Mouse (Mus musculus) liver, embryonic 14.5 days (tissue): ENCODE data around the gene Tvp23b. TPM values are rescaled to one million over a fixed set of nuclear protein-coding genes. Genes with fewer than 3 reads are reported as not detected.

ENCODE experiments used
- ATAC-seq: fragments of 200-750 bp; cut with Nextera tagmentation; 2 replicates; pipeline ENCODE4 v1.8.0; 2017; ENCODE audit warnings: moderate number of reproducible peaks, mild to moderate bottlenecking, moderate library complexity; ENCODE audit not compliant: insufficient read depth
- DNase-seq, 3 experiments: peaks; one replicate each; pipeline ENCODE4 v3.0.0-alpha.2; 2012 to 2013; ENCODE audit warnings: low read depth in 3 of 3, low spot score in 3 of 3
- H3K27ac ChIP-seq: fragments of 300-500 bp; sonication (generic); 2 replicates; pipeline ENCODE4 v1.5.1; 2014; ENCODE audit warnings: moderate library complexity, mild to moderate bottlenecking, control low read depth, inconsistent platforms
- H3K27me3 ChIP-seq: fragments of 300-500 bp; sonication (generic); 2 replicates; pipeline ENCODE4 v1.6.1; 2014; ENCODE audit warnings: mild to moderate bottlenecking, low read length, moderate library complexity; ENCODE audit not compliant: control insufficient read depth, insufficient read depth
- H3K36me3 ChIP-seq: fragments of 300-500 bp; sonication (generic); replicated peaks from 2 replicates; pipeline ENCODE4 v1.6.1; 2014; ENCODE audit warnings: low read depth; ENCODE audit not compliant: control insufficient read depth, insufficient read depth
- H3K4me1 ChIP-seq, 2 experiments: fragments of 200-500 bp in 1 of 2; fragments of 300-500 bp in 1 of 2; sonication (generic) in 1 of 2; replicated peaks; 2 replicates each; pipeline ENCODE4 v1.6.1; 2012 to 2014; ENCODE audit warnings: antibody characterized with exemption in 1 of 2, inconsistent platforms in 1 of 2, low read length in 1 of 2; ENCODE audit not compliant: control insufficient read depth in 2 of 2, insufficient read depth in 2 of 2
- H3K4me2 ChIP-seq: fragments of 300-500 bp; sonication (generic); 2 replicates; pipeline ENCODE4 v1.6.1; 2014; ENCODE audit warnings: low read depth, mild to moderate bottlenecking, control low read depth, moderate library complexity
- H3K4me3 ChIP-seq, 2 experiments: fragments of 200-500 bp in 1 of 2; fragments of 300-500 bp in 1 of 2; sonication (generic) in 1 of 2; 2 replicates each; pipeline ENCODE4 v1.5.1; 2012 to 2014; ENCODE audit warnings: low read depth in 2 of 2, low read length in 2 of 2, mild to moderate bottlenecking in 2 of 2, control low read depth in 1 of 2, inconsistent platforms in 1 of 2, moderate library complexity in 1 of 2; ENCODE audit not compliant: insufficient read depth in 1 of 2
- H3K9ac ChIP-seq: fragments of 300-500 bp; sonication (generic); replicated peaks from 2 replicates; pipeline ENCODE4 v1.6.1; 2014; ENCODE audit warnings: mild to moderate bottlenecking, control low read depth, moderate library complexity
- H3K9me3 ChIP-seq: fragments of 300-500 bp; sonication (generic); 2 replicates; pipeline ENCODE4 v1.6.1; 2016; ENCODE audit warnings: low read length, mixed read lengths; ENCODE audit not compliant: control insufficient read depth
- CTCF ChIP-seq: IDR thresholded peaks from 2 replicates; pipeline ENCODE4 v1.5.1; 2016; ENCODE audit warnings: antibody characterized with exemption, low read depth, control low read depth
- EP300 ChIP-seq: IDR thresholded peaks from 2 replicates; pipeline ENCODE4 v1.6.1; 2016; ENCODE audit warnings: antibody characterized with exemption, low read depth
- WGBS: fragments of 180-500 bp; shearing (Covaris S2); extraction: QIAGEN DNeasy Blood & Tissue Kit; methylation state at CpG from one replicate; pipeline ENCODE4 v1.1.7; 2014; ENCODE audit not compliant: insufficient replicate concordance; 5-methylcytosine and 5-hydroxymethylcytosine counted together
- polyA plus RNA-seq, 2 experiments: library from polyadenylated mRNA; depleted of rRNA in 1 of 2; stranded (reverse) in 1 of 2; unstranded in 1 of 2; fragments of >200 nt; fragmentation: Nextera tagmentation in 1 of 2; extraction: Ambion mirVana in 1 of 2; gene quantifications; 2 replicates each; pipeline versions ENCODE4 v1.2.1 to v1.2.3; 2012 to 2014

The Tvp23b gene
- polyA plus RNA-seq, 2 experiments: 12.9 to 25.3 TPM

DNA sequence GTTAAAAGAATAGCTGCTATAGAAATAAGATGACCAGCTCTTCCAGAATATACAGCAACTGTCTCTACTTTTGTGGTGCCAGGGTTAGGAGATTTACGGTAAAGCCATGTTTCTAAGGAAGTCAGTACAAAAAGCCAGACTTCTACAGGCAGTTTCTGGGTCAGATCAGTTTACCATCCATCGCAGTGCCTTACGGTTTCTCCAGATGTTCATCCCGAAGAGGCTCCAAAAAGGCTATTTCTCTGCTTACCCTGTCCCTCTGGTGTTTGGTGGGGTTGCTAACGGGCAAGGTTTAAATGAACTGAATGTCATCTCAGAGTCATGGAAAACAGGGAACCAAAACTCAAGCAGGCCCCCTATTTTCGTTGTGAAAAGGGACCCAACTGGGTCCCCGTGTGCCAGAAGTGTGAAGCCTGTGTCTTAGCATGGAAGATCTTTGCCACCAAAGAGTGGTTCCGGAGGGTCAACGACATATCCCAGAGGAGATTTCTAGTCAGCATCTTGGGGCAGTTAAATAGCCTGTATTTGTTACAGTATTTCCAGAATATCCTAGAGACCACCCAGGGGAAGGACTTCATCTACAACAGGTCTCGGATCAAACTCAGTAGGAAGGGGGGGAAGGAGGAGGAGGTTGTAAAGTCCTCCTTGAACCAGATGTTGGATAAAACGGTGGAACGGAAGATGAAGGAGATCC is 32.1 kb upstream of the Tvp23b start, which contains the start of gene Fbxw10:
Gene Fbxw10, plus strand, starts transcription at position 109 of the 694 bp plus-strand sequence.
- Histone ChIP-seq H3K9ac (no peak within 1 kb of the TSS), H3K36me3 (no peaks in the 10 kb centered on the region), H3K9me3 (no peaks in the 10 kb centered on the region), H3K4me1 (peaks cover 0 to 13% of the 10 kb centered on the region in 2 experiments; a peak in 3 of 4 replicates), H3K27ac (no peak within 1 kb of the TSS), H3K4me3 (no peak within 1 kb of the TSS), H3K27me3 (no peaks in the 10 kb centered on the region), H3K4me2 (peak within 1 kb of the TSS; percentile 30; the same call in 1 of the 2 replicates)
- ATAC-seq: no peak
- TF ChIP-seq CTCF (no peak), EP300 (no peak)
- DNase-seq: no peak
- 27% methylated on average over 12 of the region's 12 CpGs for WGBS

DNA sequence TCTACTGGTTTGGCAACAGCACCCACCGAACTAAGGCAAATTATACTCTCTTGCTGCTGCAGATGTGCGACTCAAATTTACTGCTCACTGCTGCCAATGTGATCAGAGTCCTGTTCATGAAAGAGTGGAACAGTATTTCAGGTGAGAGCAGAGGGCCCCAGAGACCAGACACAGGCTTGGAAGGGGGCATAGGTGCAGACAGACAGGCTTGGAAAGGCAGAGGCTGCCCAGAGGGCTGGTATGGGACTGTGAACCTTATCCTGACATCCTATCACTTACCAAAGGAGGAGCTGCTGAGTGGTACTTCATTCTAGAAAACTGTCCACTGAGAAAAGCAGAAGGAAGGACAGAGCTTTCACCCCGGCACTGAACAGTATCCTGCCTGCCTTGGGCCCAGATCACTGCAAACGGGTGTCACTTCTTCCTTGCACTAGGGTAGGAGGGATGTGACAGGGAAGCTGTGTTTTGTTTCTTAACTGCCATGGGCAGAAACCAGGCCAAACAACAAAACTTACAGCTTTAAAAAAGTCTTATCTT is 31.5 kb upstream of the Tvp23b start:
- no peak for ATAC-seq
- H3K4me2 ChIP-seq: no peak overlapping the region; the same call in 1 of the 2 replicates

DNA sequence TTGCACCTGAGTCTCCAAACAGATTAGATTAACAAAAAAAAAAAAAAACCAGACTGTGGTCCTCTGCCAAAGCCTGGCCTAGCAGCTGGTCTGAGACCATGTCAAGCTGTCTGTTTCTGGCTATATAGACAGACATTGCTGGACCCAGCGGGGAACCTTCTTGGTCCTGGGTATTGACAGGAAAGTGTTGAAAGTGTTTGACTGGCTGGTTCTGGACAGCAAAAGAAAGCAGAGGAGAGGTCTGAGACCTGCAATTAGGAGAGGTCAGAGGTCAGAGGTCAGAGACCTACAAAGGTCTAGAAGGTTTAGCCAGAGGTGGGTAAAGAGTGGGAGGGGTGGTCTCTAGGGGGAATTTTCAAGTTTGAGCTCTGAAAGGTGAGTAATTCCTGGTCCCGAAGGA is 31.0 kb upstream of the Tvp23b start:
- H3K4me3 ChIP-seq: no peak overlapping the region
- DNase-seq: no peak
- no peak overlapping the region for H3K27ac ChIP-seq
- no peaks in the 10 kb centered on the region for H3K27me3 ChIP-seq
- no peak for ATAC-seq
- no peak overlapping the region for H3K4me2 ChIP-seq
- TF ChIP-seq EP300: no peak
- WGBS: 61% methylated on average over 2 of the region's 2 CpGs
- H3K9ac ChIP-seq: no peak overlapping the region
- H3K36me3 ChIP-seq: no peaks in the 10 kb centered on the region
- no peaks in the 10 kb centered on the region for H3K9me3 ChIP-seq
- peaks cover 5 to 20% of the 10 kb centered on the region in 2 experiments for H3K4me1 ChIP-seq

More for the DNA sequence above, 31.5 kb upstream of the Tvp23b start:
- TF ChIP-seq EP300: no peak
- TF ChIP-seq CTCF: no peak
- 34% methylated on average over 4 of the region's 4 CpGs for WGBS
- H3K27ac ChIP-seq: no peak overlapping the region
- peaks cover 0 to 15% of the 10 kb centered on the region in 2 experiments; a peak in 3 of 4 replicates for H3K4me1 ChIP-seq
- no peak overlapping the region for H3K9ac ChIP-seq
- no peaks in the 10 kb centered on the region for H3K27me3 ChIP-seq
- H3K36me3 ChIP-seq: no peaks in the 10 kb centered on the region
- H3K4me3 ChIP-seq: no peak overlapping the region
- H3K9me3 ChIP-seq: no peaks in the 10 kb centered on the region
- DNase-seq: no peak

DNA sequence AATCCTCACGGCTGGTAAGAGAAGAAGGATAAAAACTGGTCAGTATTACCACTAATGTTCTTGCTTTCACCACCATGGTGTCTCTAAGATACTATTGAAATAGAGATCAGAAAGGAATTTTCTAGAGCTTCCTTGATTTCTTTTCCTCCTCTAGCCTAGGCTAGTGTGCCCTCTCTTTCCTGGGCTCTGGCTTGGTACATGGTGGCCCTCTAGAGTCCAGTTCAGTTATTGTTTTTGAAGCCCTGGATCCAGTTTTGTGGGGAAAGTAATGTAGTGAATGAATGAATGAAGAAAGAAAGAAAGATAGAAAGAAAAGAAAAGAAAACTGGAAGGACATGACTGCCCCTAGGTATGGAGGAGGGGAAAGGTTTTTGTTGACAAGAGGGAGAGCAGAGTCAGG is 28.1 kb upstream of the Tvp23b start:
- Histone ChIP-seq H3K9me3 (no peaks in the 10 kb centered on the region), H3K27ac (no peak overlapping the region), H3K36me3 (no peaks in the 10 kb centered on the region), H3K4me2 (no peak overlapping the region), H3K4me3 (no peak overlapping the region), H3K27me3 (no peaks in the 10 kb centered on the region), H3K4me1 (peaks cover 14 to 21% of the 10 kb centered on the region in 2 experiments), H3K9ac (no peak overlapping the region)
- TF ChIP-seq CTCF (peak; percentile 48), EP300 (no peak)
- no peak for DNase-seq
- no peak for ATAC-seq
- WGBS: 35% methylated on average over 1 of the region's 1 CpGs

DNA sequence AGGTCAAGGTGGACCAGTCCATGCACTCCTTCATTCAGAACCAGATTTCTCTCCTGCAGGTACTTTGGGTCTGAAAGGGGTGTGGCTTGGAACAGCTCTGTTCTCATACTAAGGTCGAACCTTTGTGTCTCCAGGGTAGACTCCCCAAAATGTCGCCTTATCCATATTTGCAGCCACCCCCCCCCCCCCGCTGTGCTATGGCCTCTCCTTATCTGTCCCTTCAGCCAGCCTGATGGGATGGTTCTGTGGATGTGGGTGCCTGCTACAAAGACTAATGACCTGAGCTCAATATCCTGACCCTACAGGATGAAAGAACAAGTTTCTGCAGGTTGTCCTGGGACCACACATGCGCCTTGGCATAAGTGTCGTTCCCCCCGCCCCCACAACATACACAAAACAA is 25.9 kb upstream of the Tvp23b start:
- Histone ChIP-seq H3K4me2 (peak overlapping the region; percentile 41), H3K27me3 (no peaks in the 10 kb centered on the region), H3K9me3 (no peaks in the 10 kb centered on the region), H3K36me3 (no peaks in the 10 kb centered on the region), H3K9ac (no peak overlapping the region), H3K27ac (no peak overlapping the region), H3K4me3 (no peak overlapping the region), H3K4me1 (peaks cover 14 to 15% of the 10 kb centered on the region in 2 experiments)
- TF ChIP-seq CTCF (no peak), EP300 (peak; percentile 71)
- DNase-seq (peak in 1 of 3 experiments; percentile 29), ATAC-seq (peak; percentile 93)
- 41% methylated on average over 6 of the region's 6 CpGs for WGBS
